Mouse (Mus musculus): ENCODE data around the gene Mtmr12. TPM values are rescaled to one million over a fixed set of nuclear protein-coding genes. Genes with fewer than 3 reads are reported as not detected.

The Mtmr12 gene
- total and polyA plus RNA-seq, 3 experiments: 14.3 to 38.2 TPM; not detected in 1

DNA sequence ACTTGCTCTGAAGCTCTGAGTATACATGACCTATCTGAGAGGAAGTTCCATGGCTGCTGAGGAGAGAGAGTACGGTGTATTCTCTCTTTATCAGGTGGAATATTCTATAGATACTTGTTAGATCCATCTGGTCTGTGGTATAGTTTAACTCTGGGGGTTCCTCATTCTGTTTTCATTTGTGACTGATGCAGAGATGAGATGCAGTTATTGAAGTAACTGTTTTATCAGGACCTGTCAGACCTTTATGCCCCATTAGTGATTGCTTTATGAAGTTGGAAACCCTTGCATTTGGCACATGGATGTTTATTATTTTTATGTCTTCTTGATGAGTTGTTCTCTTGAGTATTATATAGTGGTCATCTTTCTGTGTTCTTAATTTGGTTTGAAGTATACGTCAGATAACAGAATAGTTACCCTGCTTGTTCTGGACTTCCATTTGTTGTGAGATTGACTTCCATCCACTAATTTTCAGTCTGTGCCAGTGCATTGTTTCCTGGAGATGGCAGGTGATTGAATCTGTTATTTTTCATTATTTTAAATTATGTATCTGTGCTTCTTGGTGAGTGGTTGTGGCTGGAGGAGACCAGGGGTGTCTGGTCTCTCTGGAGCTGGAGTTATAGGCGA is 36.0 kb downstream of the Mtmr12 start (continued):
- TF ChIP-seq CHD1 (IDR thresholded peaks at IDR 0.05; ENCODE audit: low read depth, low read length) (peak; percentile 46; the same call in 1 of the 2 replicates), CHD2 (IDR thresholded peaks at IDR 0.05; ENCODE audit: low read length) (no peak), ELF1 (IDR thresholded peaks at IDR 0.05; ENCODE audit: low read depth, low read length) (0 out of 2 replicates have a peak, but pooled peaks have one; percentile 37), MAX (IDR thresholded peaks at IDR 0.05; ENCODE audit: low read length) (peak; percentile 55), MAZ (IDR thresholded peaks at IDR 0.05; ENCODE audit: low read depth, low read length) (no peak), NRF1 (IDR thresholded peaks at IDR 0.05; ENCODE audit: insufficient read depth, low read depth, low read length, poor library complexity, severe bottlenecking) (no peak), EP300 (IDR thresholded peaks at IDR 0.05; ENCODE audit: low read depth in 1 of 2, low read length in 2 of 2) (peak; percentile 94 to 96), BHLHE40 (IDR thresholded peaks at IDR 0.05; ENCODE audit: borderline replicate concordance, low read depth, low read length) (peak; percentile 54; the same call in 1 of the 2 replicates), ZKSCAN1 (IDR thresholded peaks at IDR 0.05; ENCODE audit: low read depth, low read length) (no peak), MEF2A (IDR thresholded peaks at IDR 0.05; ENCODE audit: extremely low read depth, insufficient replicate concordance, low read depth, low read length, poor library complexity, severe bottlenecking) (peak; percentile 58; the same call in 1 of the 2 replicates), USF1 (IDR thresholded peaks at IDR 0.05; ENCODE audit: low read depth, low read length) (no peak), SMC3 (IDR thresholded peaks at IDR 0.05; ENCODE audit: low read depth, low read length) (no peak), MXI1 (IDR thresholded peaks at IDR 0.05; ENCODE audit: low read depth, low read length) (peak; percentile 66), ZNF384 (IDR thresholded peaks at IDR 0.05; ENCODE audit: low read depth, low read length) (no peak), POLR2A (IDR thresholded peaks at IDR 0.05; ENCODE audit: control insufficient read depth in 1 of 2, insufficient read depth in 1 of 2, low read depth in 1 of 2, low read length in 2 of 2, poor library complexity in 1 of 2) (no peak), MYB (IDR thresholded peaks at IDR 0.05; ENCODE audit: low read depth, low read length) (peak; percentile 39; the same call in 1 of the 2 replicates), CTCF (IDR thresholded peaks at IDR 0.05 in 2 of 3, conservative IDR thresholded peaks at IDR 0.05 in 1 of 3; ENCODE audit: control insufficient read depth in 1 of 3, insufficient read depth in 1 of 3, low read depth in 2 of 3, low read length in 3 of 3, poor library complexity in 1 of 3, severe bottlenecking in 1 of 3) (no peak), RCOR1 (IDR thresholded peaks at IDR 0.05; ENCODE audit: low read depth, low read length) (peak; percentile 93), JUND (IDR thresholded peaks at IDR 0.05; ENCODE audit: low read depth, low read length) (no peak), GATA1 (IDR thresholded peaks at IDR 0.05; ENCODE audit: low read depth, low read length) (peak; percentile 95), USF2 (IDR thresholded peaks at IDR 0.05; ENCODE audit: borderline replicate concordance in 1 of 2, insufficient read depth in 1 of 2, low read depth in 1 of 2, low read length in 2 of 2) (0 out of 4 replicates have a peak, but pooled peaks of 1 of the 2 experiments have one; percentile 22), POLR2AphosphoS5 (IDR thresholded peaks at IDR 0.05; ENCODE audit: borderline replicate concordance, low read depth, low read length) (no peak), MYC (IDR thresholded peaks at IDR 0.05; ENCODE audit: low read depth, low read length) (peak; percentile 83; the same call in 1 of the 2 replicates), MAFK (IDR thresholded peaks at IDR 0.05; ENCODE audit: borderline replicate concordance, low read depth, low read length) (peak; percentile 72; the same call in 1 of the 2 replicates)

All from MEL (cell line).